Mouse (Mus musculus): ENCODE measurements at regions not wholly inside any gene's neighbourhood (a gene's known extent, or its start where the extent isn't known, plus 50 kb on each side); places are given as distances from the start of the nearest gene placed in this dataset.

GRCm38 (mm10) chr12:99643016-99643415 is 79.6 kb upstream of the Foxn3 start:
- TF ChIP-seq CTCF (IDR thresholded peaks at IDR 0.05; ENCODE audit: borderline replicate concordance, extremely low read depth, insufficient read depth, insufficient read length) (no peak), POLR2A (IDR thresholded peaks at IDR 0.05; ENCODE audit: borderline replicate concordance, extremely low read depth, insufficient read depth, insufficient read length, poor library complexity, severe bottlenecking) (no peak)
- no peak for DNase-seq (ENCODE audit: low read depth)

- no peak for DNase-seq (ENCODE audit: low read depth)
- no peak for TF ChIP-seq POLR2A (IDR thresholded peaks at IDR 0.05; ENCODE audit: borderline replicate concordance, extremely low read depth, insufficient read depth, insufficient read length, poor library complexity, severe bottlenecking)
- no peak for TF ChIP-seq CTCF (IDR thresholded peaks at IDR 0.05; ENCODE audit: borderline replicate concordance, extremely low read depth, insufficient read depth, insufficient read length)
These were observed 78.9 kb upstream of the Foxn3 start for GRCm38 (mm10) chr12:99642131-99642895.

GRCm38 (mm10) chr12:99641278-99641677 is 77.9 kb upstream of the Foxn3 start:
- peak; percentile 23 for DNase-seq (ENCODE audit: low read depth)
- TF ChIP-seq CTCF (IDR thresholded peaks at IDR 0.05; ENCODE audit: borderline replicate concordance, extremely low read depth, insufficient read depth, insufficient read length) (no peak), POLR2A (IDR thresholded peaks at IDR 0.05; ENCODE audit: borderline replicate concordance, extremely low read depth, insufficient read depth, insufficient read length, poor library complexity, severe bottlenecking) (no peak)

- peak; percentile 8; the same call in 1 of the 2 replicates for TF ChIP-seq POLR2A (IDR thresholded peaks at IDR 0.05; ENCODE audit: borderline replicate concordance, extremely low read depth, insufficient read depth, insufficient read length, poor library complexity, severe bottlenecking)
- TF ChIP-seq CTCF (IDR thresholded peaks at IDR 0.05; ENCODE audit: borderline replicate concordance, extremely low read depth, insufficient read depth, insufficient read length): no peak
- peak; percentile 73 for DNase-seq (ENCODE audit: low read depth)
These were observed 77.1 kb upstream of the Foxn3 start for GRCm38 (mm10) chr12:99640214-99641151.

GRCm38 (mm10) chr12:99639847-99640213 is 76.4 kb upstream of the Foxn3 start:
- TF ChIP-seq POLR2A (IDR thresholded peaks at IDR 0.05; ENCODE audit: borderline replicate concordance, extremely low read depth, insufficient read depth, insufficient read length, poor library complexity, severe bottlenecking) (no peak), CTCF (IDR thresholded peaks at IDR 0.05; ENCODE audit: borderline replicate concordance, extremely low read depth, insufficient read depth, insufficient read length) (no peak)
- DNase-seq (ENCODE audit: low read depth): peak; percentile 77

GRCm38 (mm10) chr12:99639118-99639517 is 75.7 kb upstream of the Foxn3 start:
- no peak for TF ChIP-seq CTCF (IDR thresholded peaks at IDR 0.05; ENCODE audit: borderline replicate concordance, extremely low read depth, insufficient read depth, insufficient read length)
- no peak for TF ChIP-seq POLR2A (IDR thresholded peaks at IDR 0.05; ENCODE audit: borderline replicate concordance, extremely low read depth, insufficient read depth, insufficient read length, poor library complexity, severe bottlenecking)
- DNase-seq (ENCODE audit: low read depth): no peak

- TF ChIP-seq POLR2A (IDR thresholded peaks at IDR 0.05; ENCODE audit: borderline replicate concordance, extremely low read depth, insufficient read depth, insufficient read length, poor library complexity, severe bottlenecking) (no peak), CTCF (IDR thresholded peaks at IDR 0.05; ENCODE audit: borderline replicate concordance, extremely low read depth, insufficient read depth, insufficient read length) (no peak)
- no peak for DNase-seq (ENCODE audit: low read depth)
These were observed 74.6 kb upstream of the Foxn3 start for GRCm38 (mm10) chr12:99637986-99638385.

- TF ChIP-seq POLR2A (IDR thresholded peaks at IDR 0.05; ENCODE audit: borderline replicate concordance, extremely low read depth, insufficient read depth, insufficient read length, poor library complexity, severe bottlenecking) (no peak), CTCF (IDR thresholded peaks at IDR 0.05; ENCODE audit: borderline replicate concordance, extremely low read depth, insufficient read depth, insufficient read length) (peak; percentile 24; the same call in 1 of the 2 replicates)
- DNase-seq (ENCODE audit: low read depth): no peak
These were observed 72.9 kb upstream of the Foxn3 start for GRCm38 (mm10) chr12:99636234-99636633.

GRCm38 (mm10) chr12:99635361-99635760 is 72.0 kb upstream of the Foxn3 start:
- TF ChIP-seq CTCF (IDR thresholded peaks at IDR 0.05; ENCODE audit: borderline replicate concordance, extremely low read depth, insufficient read depth, insufficient read length): no peak

GRCm38 (mm10) chr12:99634726-99635125 is 71.3 kb upstream of the Foxn3 start:
- DNase-seq (ENCODE audit: low read depth): no peak
- no peak for TF ChIP-seq POLR2A (IDR thresholded peaks at IDR 0.05; ENCODE audit: borderline replicate concordance, extremely low read depth, insufficient read depth, insufficient read length, poor library complexity, severe bottlenecking)
- TF ChIP-seq CTCF (IDR thresholded peaks at IDR 0.05; ENCODE audit: borderline replicate concordance, extremely low read depth, insufficient read depth, insufficient read length): no peak

More at GRCm38 (mm10) chr12:99635361-99635760, 72.0 kb upstream of the Foxn3 start:
- no peak for DNase-seq (ENCODE audit: low read depth)

- DNase-seq (ENCODE audit: low read depth): no peak
- TF ChIP-seq CTCF (IDR thresholded peaks at IDR 0.05; ENCODE audit: borderline replicate concordance, extremely low read depth, insufficient read depth, insufficient read length) (no peak), POLR2A (IDR thresholded peaks at IDR 0.05; ENCODE audit: borderline replicate concordance, extremely low read depth, insufficient read depth, insufficient read length, poor library complexity, severe bottlenecking) (no peak)
These were observed 70.3 kb upstream of the Foxn3 start for GRCm38 (mm10) chr12:99633678-99634077.

All from brain, embryonic 14.5 days (tissue).